Mouse (Mus musculus) CD8-positive naive resting alpha-beta T cell, adult 2 months (primary cell): ENCODE measurements around the gene Ganab.

Experiments
- DNase-seq, 2 experiments: peaks; one replicate each; pipeline ENCODE4 v3.0.0; 2022; ENCODE audit warnings: low read depth in 2 of 2, low spot score in 2 of 2

Gene Ganab

DNA sequence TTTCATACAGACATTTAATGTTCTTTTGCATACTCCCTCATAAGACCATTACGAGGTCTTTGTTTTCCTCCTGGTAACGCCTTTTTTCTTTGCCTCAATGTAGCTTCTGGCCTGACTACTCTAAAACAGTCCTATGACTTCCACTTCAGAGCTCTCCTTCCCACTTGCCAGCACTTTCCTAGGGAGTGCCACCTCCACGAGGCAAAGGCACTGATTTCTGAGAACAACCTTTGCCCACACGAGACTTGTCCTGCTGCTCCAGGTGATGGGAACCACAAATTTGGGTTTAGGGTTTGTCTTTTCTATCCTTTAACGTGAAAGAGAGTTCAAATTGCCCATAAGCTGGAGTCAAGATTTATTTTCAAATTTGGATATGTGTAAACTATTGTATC is 68.3 kb downstream of the Ganab start:
- no peak for DNase-seq
